Mouse (Mus musculus) CD4-positive, CD25-positive, alpha-beta regulatory T cell (primary cell): ENCODE data around the gene Stk10. TPM values are rescaled to one million over a fixed set of nuclear protein-coding genes. Genes with fewer than 3 reads are reported as not detected.

Experiments used
- polyA plus RNA-seq: library from polyadenylated mRNA; unstranded; fragments of 100-300 nt; shearing (Covaris generic); gene quantifications from one replicate; pipeline ENCODE4 v1.2.1, GENCODE M21; 2017

Gene Stk10
- polyA plus RNA-seq = 301 TPM

GRCm38 (mm10) chr11:32532765-32533481 is at the start of gene Stk10:
TSS of gene Stk10 (plus strand) at chr11:32533305.

GRCm38 (mm10) chr11:32531871-32532764 is 987 bp upstream of the Stk10 start, which contains the start of gene Efcab9:
TSS of gene Efcab9 (minus strand) at chr11:32532081.

GRCm38 (mm10) chr11:32642249-32642876 is 109.3 kb downstream of the Stk10 start, which contains the start of gene Fbxw11:
TSS of gene Fbxw11 (plus strand) at chr11:32642724.

Other genes starting within 250 kb of the Stk10 start
- 99.6 TPM for gene Hba-a1, start 249.8 kb upstream of the Stk10 start, polyA plus RNA-seq
- not detected for gene Hbq1b, start 246.3 kb upstream of the Stk10 start, polyA plus RNA-seq
- 169 TPM for gene Hba-a2, start 236.8 kb upstream of the Stk10 start, polyA plus RNA-seq
- gene Hbq1a, start 233.2 kb upstream of the Stk10 start, polyA plus RNA-seq = not detected
- 0.12 TPM for gene Sh3pxd2b, start 185.5 kb upstream of the Stk10 start, polyA plus RNA-seq
- 8.4 TPM for gene Ubtd2, start 77.9 kb upstream of the Stk10 start, polyA plus RNA-seq
- gene Efcab9, start 1.2 kb upstream of the Stk10 start, polyA plus RNA-seq = 2.2 TPM
- 78.5 TPM for gene Fbxw11, start 109.4 kb downstream of the Stk10 start, polyA plus RNA-seq